Mouse (Mus musculus): ENCODE data around the gene Pcdh8. TPM values are rescaled to one million over a fixed set of nuclear protein-coding genes. Genes with fewer than 3 reads are reported as not detected.

Pcdh8 gene
- total RNA-seq, 2 experiments from 2014 or later, result not detected

- no peak for DNase-seq
- intact Hi-C loops (cut with DNase I), result no loop called here
These were observed 16.4 kb downstream of the Pcdh8 start for GRCm38 (mm10) chr14:79754601-79755222.

GRCm38 (mm10) chr14:79754157-79754556 lies 17.0 kb downstream of the Pcdh8 start:
- DNase-seq, result no peak
- intact Hi-C loops (cut with DNase I), result no loop called here

GRCm38 (mm10) chr14:79753733-79754132 lies 17.4 kb downstream of the Pcdh8 start:
- intact Hi-C loops (cut with DNase I), result no loop called here
- DNase-seq, result no peak

GRCm38 (mm10) chr14:79740515-79740914 lies 30.6 kb downstream of the Pcdh8 start:
- intact Hi-C loops (cut with DNase I), result no loop called here
- DNase-seq, result no peak

GRCm38 (mm10) chr14:79738441-79738840 lies 32.7 kb downstream of the Pcdh8 start:
- no peak for DNase-seq
- intact Hi-C loops (cut with DNase I), result no loop called here

GRCm38 (mm10) chr14:79737642-79738379 lies 33.3 kb downstream of the Pcdh8 start:
- intact Hi-C loops (cut with DNase I), result no loop called here

GRCm38 (mm10) chr14:79736781-79737180 lies 34.3 kb downstream of the Pcdh8 start:
- intact Hi-C loops (cut with DNase I), result no loop called here
- DNase-seq, result no peak

More at GRCm38 (mm10) chr14:79737642-79738379, 33.3 kb downstream of the Pcdh8 start:
- DNase-seq, result no peak

GRCm38 (mm10) chr14:79733501-79733900 lies 37.6 kb downstream of the Pcdh8 start:
- DNase-seq, result no peak
- intact Hi-C loops (cut with DNase I), result no loop called here

- intact Hi-C loops (cut with DNase I), result no loop called here
- no peak for DNase-seq
These were observed 42.3 kb downstream of the Pcdh8 start for GRCm38 (mm10) chr14:79728811-79729210.

GRCm38 (mm10) chr14:79724002-79724681 lies 47.0 kb downstream of the Pcdh8 start:
- no peak for DNase-seq
- intact Hi-C loops (cut with DNase I), result no loop called here

GRCm38 (mm10) chr14:79722228-79722627 lies 48.9 kb downstream of the Pcdh8 start:
- intact Hi-C loops (cut with DNase I), result no loop called here
- DNase-seq, result no peak

Small RNA genes lying within 50 kb of the gene (microRNA-seq; reads per million reads assigned to microRNA genes)
- gene Mir759, result 0 reads per million in 2 experiments

Other genes starting within 250 kb of the Pcdh8 start
- 10 to 100 TPM; 68.2 to 95.4 TPM for gene Sugt1, start 183.6 kb downstream of the Pcdh8 start, total RNA-seq (2021)
- gene Cnmd, start 109.1 kb downstream of the Pcdh8 start, total RNA-seq (2021), result under 1 TPM; 0.17 to 0.66 TPM
- gene Olfm4, start 212.8 kb upstream of the Pcdh8 start, total RNA-seq (2021), result not detected